Mouse (Mus musculus) small intestine, adult 2 months (tissue): ENCODE measurements around the gene Chst12.

Experiments
- CTCF ChIP-seq: fragments of 200-500 bp; IDR thresholded peaks from 2 replicates; pipeline ENCODE4 v1.5.1; 2012; ENCODE audit warnings: low read depth, mild to moderate bottlenecking, control low read depth, inconsistent platforms, low read length, moderate library complexity, mixed read lengths; ENCODE audit not compliant: insufficient replicate concordance, insufficient read length; ENCODE audit errors: extremely low read depth
- POLR2A ChIP-seq: fragments of 200-500 bp; IDR thresholded peaks from 2 replicates; pipeline ENCODE4 v1.6.1; 2012; ENCODE audit warnings: low read depth, mild to moderate bottlenecking, control low read depth, inconsistent platforms, low read length, moderate library complexity

GRCm38 (mm10) chr5:140571201-140571600 lies 65.9 kb downstream of the Chst12 start:
- TF ChIP-seq CTCF: no peak
- TF ChIP-seq POLR2A: no peak
